Mouse (Mus musculus): ENCODE measurements at regions not wholly inside any gene's neighbourhood (a gene's known extent, or its start where the extent isn't known, plus 50 kb on each side); places are given as distances from the start of the nearest gene placed in this dataset.
"Not testable (repeated sequence)": the region's sequence is repeated elsewhere in the genome, so short reads cannot be mapped to it uniquely, and the experiment has no call there.

DNA sequence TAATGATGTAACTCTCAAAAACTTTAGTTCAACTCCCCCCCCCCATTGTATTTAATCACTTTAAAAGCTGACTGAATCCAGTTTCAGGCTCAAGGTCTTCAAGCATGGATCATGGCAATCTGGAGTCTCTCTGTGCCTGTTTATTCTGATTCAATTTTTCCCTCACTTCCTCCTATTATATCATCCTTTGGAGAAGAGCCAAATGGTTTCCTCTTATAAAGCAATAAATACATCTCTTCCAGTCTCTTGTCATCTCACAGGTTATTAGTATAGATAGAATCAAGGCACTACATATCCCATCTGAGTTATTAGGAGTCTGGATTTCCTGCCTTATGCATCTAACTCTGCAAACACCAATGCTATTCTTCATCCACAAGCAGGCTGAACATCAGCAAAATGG lies 530.2 kb upstream of the Pdcd1 start:
- DNase-seq (ENCODE audit: low read depth, low spot score) = no peak

DNA sequence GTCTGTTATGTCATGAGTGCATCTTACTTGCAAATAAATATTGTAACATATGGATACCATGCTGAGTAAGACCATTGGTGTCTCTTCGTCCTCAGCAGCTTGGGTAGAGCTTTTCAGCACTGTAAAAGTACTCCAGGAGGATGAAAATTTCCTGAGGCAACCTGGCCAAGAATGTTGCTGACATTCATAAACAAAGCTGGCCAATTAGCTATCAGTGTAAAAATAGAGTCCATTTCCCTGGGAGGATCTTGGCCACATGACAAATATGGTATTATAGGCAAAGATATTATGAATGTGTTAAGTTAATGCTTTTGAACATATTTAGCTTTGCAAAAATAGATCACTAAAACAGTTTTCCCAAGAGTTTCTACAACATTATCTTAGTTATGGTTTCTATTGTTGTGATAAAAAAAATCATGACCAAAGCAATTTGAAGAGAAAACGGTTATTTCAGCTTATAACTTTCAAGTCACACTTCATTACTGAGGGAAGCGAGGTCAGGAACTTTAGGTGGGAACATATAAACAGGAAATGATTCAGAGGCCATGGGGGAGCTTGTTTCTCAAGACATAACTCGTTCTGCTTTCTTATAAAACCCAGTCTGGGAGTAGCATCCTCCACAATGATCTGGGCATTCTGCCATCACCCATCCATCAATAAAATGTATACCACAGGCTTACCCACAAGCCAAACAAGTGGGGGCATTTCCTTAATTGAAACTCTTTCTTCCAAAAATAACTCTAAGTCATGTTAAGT lies 529.5 kb upstream of the Pdcd1 start:
- DNase-seq (ENCODE audit: low read depth, low spot score) = no peak

DNA sequence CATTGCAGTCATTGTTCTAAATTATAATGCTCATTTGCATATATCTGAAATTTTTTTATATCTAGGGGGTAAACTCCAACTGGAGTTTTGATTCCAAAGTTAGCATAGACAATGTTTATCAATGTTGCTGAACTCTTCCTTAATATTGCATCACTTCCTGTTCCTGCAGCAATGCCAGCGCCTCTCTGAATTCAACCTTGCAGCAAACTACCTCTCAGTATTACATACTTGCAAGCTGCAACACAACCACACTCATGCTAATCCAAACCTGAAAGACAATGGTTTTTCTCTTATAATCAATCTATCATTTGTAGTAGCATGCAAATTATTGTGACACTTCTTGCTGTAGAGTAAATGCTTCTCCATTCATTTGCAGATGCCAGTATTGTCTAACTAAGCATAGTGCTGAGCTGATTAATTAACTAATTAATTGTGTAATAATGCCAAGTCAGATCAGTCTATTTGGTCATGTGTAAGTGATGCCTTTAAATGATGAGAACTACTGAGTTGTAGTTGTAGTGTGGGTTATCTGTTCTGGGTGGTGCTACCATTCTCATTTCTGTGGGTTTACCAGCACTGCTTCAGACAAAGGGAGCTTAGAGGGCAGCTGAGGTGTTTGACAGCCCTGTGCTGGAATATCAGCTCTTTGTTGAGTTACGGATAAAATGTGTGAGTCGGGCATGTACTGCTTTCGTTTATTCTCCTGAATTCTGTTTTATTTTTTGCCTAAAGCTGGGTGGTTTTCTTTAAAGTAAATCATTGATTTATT lies 480.6 kb upstream of the Pdcd1 start:
- DNase-seq (ENCODE audit: low read depth, low spot score) = no peak

DNA sequence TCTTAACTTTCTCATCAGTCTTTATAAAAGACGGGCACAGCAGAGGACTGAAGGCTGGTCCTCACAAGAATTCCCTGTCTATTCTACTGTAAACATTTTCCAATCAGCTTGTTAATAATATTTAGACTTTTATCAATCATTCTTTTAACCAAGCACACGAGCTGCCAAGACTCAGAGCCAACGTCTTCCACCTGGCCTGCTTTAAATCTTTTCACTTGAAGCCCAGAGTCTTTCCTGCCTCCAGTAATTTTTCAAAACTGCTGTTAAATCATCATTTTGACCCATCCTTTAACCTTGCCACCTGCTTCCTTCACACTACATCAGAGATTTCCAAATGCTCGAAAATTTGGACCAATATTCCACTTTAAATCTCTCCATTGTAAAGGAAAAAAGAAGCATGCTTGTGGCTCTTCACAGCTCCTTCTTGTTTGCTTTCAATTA lies 451.7 kb upstream of the Pdcd1 start:
- DNase-seq (ENCODE audit: low read depth, low spot score) = no peak

DNA sequence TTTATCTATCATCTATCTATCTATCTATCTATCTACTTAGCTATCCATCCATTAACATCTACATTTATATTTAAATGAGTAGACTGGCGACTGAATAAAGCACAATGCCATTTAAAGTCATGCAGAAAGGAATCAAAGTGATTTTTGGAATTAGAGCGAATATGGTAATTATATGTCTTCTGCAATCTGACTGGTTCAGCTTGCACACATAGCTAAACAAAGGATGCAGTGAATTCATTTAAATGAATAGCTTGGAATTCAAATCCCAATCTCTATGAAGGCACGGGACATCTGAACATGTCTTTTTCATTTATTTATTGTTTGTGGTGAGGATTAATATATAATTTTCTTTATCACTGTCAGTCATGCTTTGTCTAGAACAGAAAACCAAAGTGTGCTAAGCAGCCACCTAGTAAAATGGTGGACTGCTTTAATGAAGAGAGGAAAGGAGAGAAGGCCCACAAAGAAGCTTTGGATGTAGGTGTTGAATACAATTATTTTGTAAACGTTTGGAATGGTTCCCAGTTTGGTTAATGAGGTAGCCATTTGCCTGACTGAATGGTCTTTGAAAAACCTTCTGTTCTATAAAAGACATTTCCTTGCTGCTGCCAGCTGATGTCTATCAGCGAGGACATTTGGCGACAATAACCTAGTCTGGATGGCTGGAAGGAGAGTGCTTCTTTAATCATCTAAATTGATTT lies 451.2 kb upstream of the Pdcd1 start:
- no peak for DNase-seq (ENCODE audit: low read depth, low spot score)

DNA sequence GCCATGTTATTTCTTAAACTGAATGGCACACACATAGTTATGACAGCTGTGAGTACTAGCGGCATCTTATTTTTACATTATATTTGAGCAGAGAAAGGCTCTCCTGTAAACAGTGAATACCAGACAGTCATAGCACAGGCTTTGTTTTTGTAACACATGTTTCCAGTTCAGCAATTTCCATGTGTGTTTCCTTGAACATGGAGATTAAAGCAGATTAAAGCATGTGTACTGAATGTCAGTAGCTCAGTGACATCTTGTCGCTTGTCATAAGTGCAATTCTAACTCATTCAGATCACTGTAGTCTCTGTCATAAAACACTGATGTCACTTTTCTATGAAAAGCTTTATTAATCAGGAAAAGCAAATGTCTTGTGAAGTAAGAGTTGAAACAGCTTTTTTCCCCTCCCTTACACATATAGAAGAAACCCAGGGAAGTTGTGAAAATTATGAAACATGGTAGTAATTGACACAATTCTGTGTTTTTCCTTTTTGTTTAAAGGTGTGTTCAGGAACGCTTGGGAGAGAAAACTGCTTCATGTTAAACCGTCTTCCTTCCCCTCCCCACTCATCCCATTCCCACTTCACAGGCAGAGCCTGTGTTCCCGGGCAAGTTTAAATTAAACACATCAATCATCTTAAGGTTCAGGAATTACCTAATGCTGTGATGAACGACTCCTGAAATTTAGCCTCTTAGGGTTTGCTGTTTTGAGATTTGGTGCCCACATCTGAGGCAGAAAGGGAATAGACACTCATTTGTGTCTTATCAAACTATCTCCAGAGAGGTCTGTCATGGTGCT lies 449.9 kb upstream of the Pdcd1 start:
- DNase-seq (ENCODE audit: low read depth, low spot score) = no peak

DNA sequence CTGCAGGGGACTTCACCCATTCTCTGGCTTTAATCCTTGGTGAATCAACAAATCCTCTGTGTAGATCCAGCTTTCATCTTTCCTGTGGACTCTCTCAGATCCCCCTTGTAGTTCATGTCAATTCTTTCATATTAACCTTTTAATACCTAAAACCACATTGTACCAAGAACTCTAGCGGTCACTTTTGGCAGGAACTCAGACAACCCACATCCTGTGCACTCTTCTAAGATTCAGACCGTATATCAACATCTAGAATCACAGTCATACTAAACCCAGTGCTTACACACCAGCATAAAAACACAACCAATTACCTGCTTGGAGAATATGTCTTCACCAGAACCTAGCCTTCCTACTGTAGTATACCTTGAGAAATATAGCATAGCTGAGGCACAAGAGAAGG lies 444.6 kb upstream of the Pdcd1 start:
- no peak for DNase-seq (ENCODE audit: low read depth, low spot score)

DNA sequence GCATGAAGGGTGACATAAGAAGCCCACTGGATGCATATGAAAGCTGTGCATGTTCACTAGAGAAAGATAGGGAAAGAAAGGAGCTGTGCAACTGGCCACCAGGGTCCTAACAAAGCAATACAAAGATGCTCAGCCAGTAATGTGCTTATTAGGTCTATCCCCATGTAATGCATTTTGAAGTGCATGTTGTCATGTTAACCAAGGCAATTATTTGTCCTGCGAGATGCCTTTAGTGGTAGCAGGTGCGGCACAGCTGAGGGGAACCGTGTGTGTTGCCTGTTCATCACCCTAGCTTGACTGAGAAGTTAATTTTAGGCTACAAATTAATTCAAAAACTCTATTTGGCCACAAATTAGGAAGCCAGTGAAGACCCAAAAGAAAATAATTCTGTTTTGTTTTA lies 444.0 kb upstream of the Pdcd1 start:
- DNase-seq (ENCODE audit: low read depth, low spot score) = no peak

DNA sequence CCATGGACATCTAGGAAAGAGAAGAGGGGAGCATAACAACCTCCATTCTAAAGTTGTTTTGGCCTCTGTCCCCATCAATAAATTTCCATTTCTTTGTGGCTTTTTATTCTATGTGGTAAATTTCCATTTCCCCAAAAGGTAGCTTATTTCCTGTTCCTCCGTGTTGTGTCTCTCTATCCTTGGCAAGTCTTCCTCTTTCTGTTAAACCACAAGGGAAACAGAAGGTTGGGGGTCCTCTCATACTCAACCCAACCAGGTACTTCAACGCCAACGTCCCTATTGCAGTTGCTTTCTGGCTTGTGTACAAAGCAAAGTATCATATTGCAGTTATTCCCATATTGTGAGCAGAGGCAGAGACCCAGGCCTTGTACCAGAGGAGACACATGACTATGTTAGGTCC lies 434.7 kb upstream of the Pdcd1 start:
- no peak for DNase-seq (ENCODE audit: low read depth, low spot score)

DNA sequence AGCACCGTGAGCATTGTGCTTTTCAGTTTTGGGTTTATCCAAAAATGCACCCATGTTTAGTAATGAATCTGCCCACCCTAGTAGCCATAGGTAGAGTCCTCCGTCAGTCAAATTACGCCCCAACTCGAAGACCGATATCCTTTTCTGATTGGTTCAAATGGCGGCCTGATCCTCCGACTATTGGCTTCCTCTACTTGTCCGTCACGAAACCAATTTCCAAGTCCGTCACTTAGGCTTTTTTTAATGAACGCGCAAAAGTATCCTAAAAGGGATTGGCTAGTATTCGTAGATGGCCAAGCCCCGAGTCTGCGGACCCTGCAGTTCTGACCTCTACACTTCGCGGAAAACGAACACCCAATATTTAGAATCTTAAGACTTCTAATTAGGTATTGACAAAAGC lies 417.5 kb upstream of the Pdcd1 start:
- DNase-seq (ENCODE audit: low read depth, low spot score) = not testable (repeated sequence)

DNA sequence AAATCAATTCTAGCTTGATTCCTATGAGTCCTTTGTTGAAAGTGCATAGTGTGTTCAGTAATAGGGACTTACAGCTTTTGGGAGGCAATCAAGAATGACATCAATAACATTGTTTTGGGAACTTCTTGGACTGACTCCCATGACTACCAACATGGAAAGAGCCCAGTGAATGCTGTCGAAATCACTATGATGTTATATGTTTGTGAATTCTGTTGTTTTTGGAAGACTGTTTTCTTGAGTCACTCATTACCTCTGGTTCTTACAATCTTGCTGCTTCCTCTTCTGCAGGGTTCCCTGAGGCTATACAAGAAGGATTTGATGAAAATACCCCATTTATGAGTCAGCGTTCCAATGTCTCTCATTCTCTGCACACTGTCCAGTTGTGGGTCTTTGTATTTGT lies 371.4 kb upstream of the Pdcd1 start:
- DNase-seq (ENCODE audit: low read depth, low spot score) = no peak

DNA sequence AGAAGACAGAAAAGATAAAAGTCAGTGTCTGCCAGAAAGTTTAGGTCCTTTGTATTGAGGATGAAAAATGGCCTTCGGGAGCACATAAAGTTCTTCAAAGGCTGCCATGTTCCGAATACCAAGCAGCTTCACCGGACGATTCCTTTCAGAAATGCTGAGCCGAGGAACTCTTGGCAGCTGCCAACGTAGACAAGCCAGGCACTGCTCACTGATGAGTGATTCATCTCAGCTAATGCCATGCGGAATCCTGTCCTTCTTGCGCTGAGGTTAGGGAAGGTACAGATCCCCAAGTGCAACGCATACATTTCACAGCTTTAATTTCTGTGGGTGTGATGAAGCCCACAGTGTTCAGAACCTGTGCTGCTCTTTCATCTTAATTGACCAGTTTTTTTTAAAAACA lies 360.7 kb upstream of the Pdcd1 start:
- peak; percentile 4 for DNase-seq (ENCODE audit: low read depth, low spot score)

DNA sequence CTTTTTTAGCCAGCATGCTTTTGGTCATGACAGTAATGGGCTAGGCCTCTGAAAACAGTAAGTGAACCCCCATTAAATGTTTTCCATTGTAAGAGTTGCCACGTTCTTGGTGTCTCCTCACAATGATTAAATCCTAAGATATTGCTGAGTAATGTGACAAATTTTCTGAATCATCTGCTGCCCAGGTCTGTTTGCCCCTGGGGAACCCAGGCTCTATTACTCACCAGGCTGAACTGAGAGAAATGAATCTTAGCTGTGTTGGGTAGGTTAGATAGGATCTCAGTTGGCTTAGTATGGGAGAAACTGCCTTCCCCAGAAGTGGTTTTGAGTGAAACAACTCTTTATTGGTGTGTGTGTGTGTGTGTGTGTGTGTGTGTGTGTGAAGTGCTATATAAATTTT lies 314.3 kb upstream of the Pdcd1 start:
- DNase-seq (ENCODE audit: low read depth, low spot score) = no peak

DNA sequence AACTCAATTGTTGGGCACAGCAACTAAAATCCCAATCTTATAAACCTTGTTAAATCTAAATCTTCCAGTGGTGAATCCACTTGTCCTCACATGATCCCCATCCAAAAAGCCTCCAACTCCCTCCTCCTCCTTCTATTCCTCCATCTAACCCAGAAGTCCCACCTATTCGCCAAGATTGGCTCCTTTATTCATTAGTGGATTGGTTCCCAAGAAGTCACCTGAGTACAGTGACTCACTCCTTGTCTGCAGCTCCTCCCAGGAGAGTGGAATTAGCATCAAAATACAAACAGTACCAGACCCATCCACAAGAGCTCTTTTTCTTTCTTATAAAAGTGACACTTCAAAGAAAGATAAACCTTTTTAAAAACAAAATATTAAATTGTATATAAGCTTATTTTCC lies 304.6 kb upstream of the Pdcd1 start:
- no peak for DNase-seq (ENCODE audit: low read depth, low spot score)

DNA sequence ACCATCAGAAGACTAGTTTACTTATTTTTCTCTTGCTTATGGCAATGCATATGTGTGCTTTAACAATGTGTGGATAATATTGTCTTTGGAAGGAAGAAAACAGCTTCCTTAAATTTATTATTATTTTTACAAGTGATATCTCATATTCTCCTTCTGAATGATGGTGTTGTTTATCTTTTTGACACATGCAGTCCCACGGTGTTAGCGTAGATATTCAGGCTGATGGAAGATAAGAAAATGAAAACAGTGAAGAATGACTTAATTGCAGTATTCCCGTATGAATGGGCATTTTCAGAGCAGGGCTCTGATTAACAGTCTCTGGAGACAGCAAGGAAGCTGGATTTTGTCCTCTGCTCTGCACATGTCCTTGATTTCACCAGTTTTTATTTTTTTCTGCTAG lies 303.5 kb upstream of the Pdcd1 start:
- no peak for DNase-seq (ENCODE audit: low read depth, low spot score)

DNA sequence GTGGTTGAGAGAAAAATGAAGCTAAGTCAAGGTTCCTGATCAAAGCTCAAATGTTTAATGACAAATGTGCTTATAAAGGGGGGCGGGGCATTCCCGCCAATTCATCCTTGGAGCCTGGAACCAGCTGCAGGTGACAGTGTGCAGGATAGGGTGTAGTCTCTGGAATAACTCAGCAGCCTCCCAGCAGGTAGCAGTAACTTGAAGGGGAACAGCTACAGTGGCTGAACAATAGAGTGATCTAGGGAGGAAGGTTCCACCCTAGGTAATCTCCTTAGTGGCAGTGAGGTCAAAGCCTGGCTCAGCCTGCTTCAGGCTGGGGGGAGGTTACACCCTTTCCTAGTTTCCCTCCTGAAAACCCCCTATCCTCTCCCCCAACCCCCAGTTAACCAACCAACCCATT lies 290.2 kb upstream of the Pdcd1 start:
- DNase-seq (ENCODE audit: low read depth, low spot score) = no peak

DNA sequence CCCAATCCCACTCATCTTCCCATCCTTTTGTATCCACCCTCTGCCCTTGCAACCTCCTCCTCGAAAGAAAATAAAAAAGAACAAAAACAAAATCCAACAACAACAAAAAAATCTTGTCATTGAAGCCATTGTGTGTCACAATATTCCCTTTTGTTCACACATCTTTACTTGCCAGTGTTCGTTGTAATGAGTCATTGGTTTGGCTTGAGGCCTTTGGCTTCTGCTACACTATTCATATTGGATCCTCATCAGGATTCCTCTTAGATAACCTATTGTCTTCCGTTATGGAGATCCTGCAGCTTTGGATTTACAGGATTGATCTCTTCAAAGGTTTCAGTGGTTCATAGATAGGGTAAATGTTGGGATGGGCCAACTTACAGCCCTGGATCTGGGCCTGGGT lies 288.9 kb upstream of the Pdcd1 start:
- peak; percentile 62 for DNase-seq (ENCODE audit: low read depth, low spot score)

DNA sequence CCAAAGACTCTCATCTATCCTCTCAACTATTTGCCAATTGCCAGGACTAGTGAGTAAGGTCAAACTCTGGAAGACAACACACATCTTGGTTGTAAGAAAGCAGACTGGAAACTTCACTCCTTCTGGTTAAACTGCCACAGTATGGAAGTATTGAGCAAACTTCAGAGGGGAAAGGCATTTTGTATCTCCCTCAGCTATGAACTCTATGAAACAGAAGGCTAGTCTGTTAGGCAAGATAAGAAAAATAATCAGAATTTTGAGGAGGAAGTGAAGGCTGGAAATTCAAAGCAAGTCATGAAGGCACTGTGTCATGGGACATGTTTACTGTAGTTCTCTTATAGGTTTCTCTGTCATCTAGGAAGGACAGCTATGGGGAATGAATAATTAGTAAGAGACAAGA lies 265.7 kb upstream of the Pdcd1 start:
- DNase-seq (ENCODE audit: low read depth, low spot score) = no peak

DNA sequence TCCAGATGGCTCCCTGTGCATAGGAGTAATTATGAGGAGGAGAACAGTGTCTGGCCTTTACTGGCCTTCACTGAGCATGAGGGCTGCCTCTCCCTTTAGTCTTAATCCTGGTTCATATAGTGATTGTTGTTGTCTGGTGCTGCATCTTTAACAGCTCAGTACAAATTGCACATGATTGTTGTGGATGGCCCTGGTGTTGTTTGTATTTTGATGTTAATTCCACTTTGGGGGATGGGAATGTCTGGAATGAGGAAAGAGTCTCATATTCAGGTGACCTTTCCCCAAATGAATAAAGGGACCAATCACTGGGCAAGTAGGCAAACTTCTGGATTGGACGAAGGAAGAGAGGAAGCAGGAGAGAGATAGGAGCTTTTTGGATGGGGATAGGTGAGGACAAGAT lies 246.0 kb upstream of the Pdcd1 start:
- DNase-seq (ENCODE audit: low read depth, low spot score) = no peak

DNA sequence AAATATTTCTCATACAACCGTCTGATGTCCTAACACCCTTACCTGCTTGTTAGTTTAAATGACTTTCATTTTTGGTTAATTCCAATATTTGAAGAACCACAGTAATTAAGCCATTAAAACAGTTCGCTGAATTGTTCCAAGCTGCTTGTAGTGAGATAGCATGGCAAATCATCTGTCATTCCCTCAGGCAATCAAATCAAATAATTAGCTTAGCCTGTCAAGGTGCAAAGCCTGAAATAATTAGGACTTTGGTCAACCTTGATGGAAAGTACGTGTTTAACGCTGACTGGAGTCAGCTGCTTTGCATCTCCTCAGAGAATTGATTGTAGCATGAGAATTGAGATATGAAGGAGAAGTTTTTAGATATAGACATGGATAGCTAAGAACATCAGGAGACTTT lies 220.2 kb upstream of the Pdcd1 start:
- DNase-seq (ENCODE audit: low read depth, low spot score) = no peak

DNA sequence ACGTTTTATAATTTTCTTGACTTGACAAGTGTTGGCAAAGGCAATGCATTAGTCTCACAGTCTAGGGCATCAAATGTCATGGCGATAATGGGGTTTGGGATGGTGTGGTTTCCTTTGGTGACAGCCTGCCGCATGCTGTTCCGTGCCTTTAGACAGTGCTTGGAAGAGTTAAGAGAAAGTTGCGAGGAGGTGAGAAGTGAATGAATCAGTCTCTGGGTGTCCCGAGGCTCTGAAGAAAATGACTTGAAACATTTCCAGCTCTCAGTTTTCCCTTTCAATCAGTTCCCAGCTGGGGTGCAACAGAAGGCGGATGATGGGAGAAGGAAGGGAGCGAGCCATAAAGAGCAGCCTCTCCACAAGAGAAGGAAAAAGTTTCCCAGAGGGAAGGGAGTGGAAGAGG lies 211.0 kb upstream of the Pdcd1 start:
- peak; percentile 46 for DNase-seq (ENCODE audit: low read depth, low spot score)

DNA sequence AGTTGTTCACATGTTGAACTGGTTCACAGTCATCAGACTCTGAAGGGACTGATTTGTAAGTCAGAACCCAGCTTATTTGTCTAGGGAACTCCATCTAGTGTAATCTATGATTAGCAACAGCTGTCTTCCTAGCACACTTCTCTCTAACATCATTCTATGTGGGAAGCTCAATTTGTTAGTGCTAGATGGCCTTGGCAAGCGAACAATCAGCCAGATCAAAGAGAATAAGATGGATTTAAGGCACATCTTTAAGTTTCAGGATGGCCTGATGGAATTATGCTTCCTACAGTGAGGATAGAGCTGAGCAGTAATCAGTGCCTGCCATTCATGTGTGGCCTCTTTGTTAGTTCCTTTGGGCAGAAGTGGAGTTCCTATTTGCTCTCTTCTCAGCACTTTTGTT lies 183.1 kb upstream of the Pdcd1 start:
- no peak for DNase-seq (ENCODE audit: low read depth, low spot score)
